Mouse (Mus musculus) natural killer cell, adult 2 months (primary cell): ENCODE measurements around the gene Il2rg.

Experiments used
- DNase-seq, 2 experiments: peaks; one replicate each; pipeline ENCODE4 v3.0.0; 2022; ENCODE audit warnings: low spot score in 2 of 2

Gene Il2rg

GRCm38 (mm10) chrX:101268025-101268754, at the start of gene Il2rg:
TSS of gene Il2rg (minus strand) at chrX:101268255.
- peak; percentile 79 to 82 for DNase-seq

DNA sequence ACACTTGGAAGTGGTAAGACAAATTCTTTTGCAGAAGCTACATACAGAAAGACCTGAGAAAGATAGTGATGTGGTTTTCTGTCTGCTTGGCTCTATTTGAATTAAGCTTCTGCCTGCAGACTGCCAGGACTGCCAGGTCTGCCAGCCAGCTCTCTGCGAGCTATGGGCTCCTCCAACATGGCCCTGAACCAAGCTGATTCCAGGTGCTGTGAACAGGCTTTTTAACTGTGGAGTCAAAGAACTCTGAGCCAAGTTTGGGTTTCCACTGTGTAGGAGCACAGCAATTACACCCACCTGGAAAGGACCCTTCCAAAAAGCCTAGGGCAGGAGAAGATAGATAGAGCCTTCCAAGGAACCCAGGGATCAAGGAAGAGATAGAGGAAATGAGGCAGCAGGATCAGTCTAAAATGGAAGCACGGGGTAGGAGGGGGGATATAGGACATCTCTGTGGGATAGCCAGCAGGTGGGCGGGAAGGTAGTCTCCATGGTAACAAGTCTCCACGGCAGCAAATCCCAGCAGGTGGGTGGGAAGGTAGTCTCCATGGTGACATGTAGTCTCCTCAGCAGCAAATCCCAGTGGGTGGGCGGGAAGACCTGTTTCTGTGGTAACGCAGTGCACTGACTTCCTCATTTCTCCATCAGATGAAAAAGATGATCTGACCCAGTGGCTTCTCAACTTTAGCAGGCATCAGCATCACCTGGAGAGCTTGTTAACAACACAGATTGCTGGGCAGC, 45.7 kb upstream of the Il2rg start:
- DNase-seq, result peak in 1 of 2 experiments; percentile 9

- DNase-seq, result no peak
Measured at GRCm38 (mm10) chrX:101309299-101309698, 41.2 kb upstream of the Il2rg start.

DNA sequence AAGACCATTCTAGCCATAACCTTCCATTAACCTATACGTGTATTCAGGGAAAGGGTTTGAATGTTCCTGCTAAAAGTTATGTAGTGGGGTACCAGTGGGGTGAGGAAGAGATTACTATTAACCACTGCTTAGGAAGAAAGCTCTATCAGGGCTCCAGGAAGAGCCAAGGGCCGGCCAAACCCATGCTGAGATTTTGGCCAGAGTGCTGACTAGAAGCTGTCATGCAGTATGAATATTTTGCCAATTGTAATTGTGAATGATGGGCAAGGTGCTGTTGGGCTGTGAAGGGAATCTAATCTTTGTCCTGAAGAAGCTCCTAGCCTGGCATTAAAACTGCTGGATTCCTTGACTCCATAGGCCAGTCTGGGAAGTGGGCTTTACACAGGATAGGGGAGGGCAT, 36.6 kb upstream of the Il2rg start:
- no peak for DNase-seq

- no peak for DNase-seq
Measured at GRCm38 (mm10) chrX:101301654-101302053, 33.6 kb upstream of the Il2rg start.

DNA sequence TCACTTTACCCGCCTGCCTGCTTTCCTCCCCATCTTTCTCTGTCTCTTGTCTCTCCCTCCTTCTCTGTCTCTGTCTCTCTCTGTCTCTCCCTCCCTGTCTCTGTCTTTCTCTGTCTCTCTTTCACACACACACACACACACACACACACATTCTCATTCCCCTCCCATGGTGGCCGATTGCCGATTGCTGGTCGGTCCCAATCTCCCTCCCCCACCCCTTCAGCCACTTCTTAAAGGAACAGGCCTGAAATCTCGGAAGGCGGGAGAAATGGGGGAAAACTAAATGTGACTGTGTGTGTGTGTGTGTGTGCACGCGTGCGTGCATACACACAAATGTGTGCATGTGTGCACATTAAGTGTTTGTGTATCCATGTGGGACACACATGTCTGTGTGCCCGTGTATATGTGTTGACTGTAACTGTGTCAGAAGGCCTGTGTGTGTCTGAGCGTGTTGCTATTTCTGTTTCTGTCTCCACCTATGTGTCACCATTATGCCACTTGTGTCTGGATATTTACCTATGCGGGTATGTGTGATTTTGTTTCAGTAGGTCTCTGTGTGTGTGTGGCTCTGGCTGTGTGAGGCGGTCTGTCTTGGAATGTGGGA, 32.5 kb upstream of the Il2rg start:
- DNase-seq, result no peak

DNA sequence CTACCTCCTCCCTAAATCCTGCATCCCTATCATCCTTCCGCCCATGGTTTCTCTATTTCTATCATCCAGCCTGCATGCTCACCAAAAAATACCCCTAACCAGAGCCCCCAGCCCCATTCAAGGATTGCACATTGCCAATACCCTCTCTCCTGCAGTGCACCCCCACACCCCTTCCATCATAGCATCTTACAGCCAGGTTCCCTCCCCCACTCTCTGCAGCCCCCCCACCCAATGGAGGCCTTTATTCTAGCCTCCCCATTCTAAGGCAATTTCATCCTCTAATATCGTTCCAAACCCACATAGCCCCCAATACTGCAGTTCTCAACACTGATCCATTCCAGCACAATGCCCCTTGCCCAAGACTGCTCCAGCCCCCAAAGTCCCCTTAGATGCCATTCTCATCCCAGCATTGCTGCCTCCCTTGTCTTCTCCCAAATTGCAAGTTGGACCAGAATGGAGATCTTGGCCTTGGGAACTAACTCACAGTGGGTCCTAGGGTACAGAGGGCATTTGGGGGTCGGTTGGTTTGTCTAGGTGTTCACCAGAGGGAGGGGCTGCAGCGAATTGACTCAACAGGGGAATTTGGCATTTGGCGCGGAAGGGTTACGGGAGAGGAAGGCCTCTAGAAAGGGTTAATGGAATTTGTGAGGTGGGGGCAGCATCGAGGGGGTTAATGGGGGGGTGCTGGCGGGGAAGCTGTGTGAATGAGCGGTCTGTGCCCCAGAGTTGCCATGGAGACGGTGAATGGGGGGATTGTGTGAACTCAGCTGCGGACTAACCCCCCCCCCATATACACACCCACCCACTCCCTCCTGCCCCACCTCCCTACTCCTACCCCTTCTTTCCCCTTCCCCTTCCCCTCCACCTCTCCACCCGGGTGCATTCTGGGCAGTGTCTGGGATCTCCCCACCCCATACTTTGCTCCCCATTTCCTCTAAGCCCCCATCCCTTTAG, 31.7 kb upstream of the Il2rg start:
- DNase-seq, result no peak

DNA sequence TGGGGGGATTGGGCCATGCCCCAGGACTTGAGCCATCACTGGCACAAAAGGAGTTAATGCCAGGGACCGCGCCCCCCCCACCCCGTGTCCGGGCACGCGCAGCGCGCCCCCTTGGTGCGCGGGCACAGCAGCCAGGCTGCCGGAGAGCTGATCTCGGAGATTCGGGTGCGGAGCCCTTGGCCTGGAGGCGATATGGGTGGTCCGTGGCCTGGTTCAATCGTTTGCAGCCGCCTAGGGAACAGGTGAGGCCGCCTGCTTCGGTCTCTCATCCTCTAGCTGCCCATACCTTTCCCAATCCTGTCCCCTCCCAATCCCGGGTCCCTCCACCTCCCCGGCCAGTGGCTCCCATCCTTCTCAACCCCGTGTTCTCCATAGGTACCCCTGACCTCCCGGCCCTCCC, 31.0 kb upstream of the Il2rg start, which contains the start of gene Nlgn3:
Gene Nlgn3 (plus strand): TSS at position 114 of the 400 bp plus-strand sequence.
- DNase-seq, result no peak

DNA sequence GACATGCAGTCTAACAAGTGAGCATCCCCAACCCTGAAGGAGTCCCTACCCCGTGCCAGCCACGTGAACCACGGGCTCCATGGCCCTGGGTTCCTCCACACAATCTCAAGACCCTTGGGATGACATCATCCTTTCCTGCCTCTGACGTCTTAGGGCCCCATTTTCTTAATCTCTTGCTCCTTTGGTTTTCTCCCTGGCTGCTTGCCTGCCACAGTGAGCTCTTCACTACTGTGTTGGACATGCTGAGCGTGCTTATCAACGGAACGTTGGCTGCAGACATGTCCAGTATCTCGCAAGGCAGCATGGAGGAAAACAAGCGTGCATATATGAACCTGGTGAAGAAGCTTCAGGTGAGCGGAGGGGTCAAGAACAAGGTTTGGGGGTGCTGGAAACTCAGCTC, 22.1 kb upstream of the Il2rg start:
- no peak for DNase-seq

GRCm38 (mm10) chrX:101289037-101289436, 21.0 kb upstream of the Il2rg start:
- DNase-seq, result no peak

GRCm38 (mm10) chrX:101288432-101288831, 20.4 kb upstream of the Il2rg start:
- DNase-seq, result no peak

- DNase-seq, result no peak
Measured at GRCm38 (mm10) chrX:101287543-101287942, 19.5 kb upstream of the Il2rg start.

GRCm38 (mm10) chrX:101285953-101286670, 18.1 kb upstream of the Il2rg start:
- DNase-seq, result no peak

DNA sequence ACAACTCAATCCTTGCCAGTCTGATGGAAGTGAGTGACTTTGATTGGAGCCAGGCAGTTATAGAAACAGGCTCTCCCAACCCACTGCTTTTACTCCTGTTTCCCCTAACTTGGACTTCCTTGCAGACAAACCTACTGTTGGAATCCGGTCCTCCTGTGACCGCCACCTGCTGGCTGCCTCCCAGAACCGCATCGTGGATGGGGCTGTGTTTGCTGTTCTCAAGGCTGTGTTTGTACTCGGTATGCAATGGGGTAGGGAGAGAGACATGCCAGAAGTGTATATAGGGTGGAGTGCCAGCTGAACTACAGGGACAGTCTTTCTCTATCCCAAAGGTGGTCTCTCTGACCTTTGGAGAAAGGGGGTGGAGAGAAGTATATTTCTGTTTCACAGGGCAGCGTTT, 17.5 kb upstream of the Il2rg start:
- DNase-seq, result peak; percentile 32 to 62

- DNase-seq, result no peak
Measured at GRCm38 (mm10) chrX:101282813-101283212, 14.8 kb upstream of the Il2rg start.

GRCm38 (mm10) chrX:101273875-101274738, 6.1 kb upstream of the Il2rg start, which contains the start of gene Med12:
TSS of gene Med12 (plus strand) at chrX:101274030.
- DNase-seq, result peak; percentile 87 to 90

DNA sequence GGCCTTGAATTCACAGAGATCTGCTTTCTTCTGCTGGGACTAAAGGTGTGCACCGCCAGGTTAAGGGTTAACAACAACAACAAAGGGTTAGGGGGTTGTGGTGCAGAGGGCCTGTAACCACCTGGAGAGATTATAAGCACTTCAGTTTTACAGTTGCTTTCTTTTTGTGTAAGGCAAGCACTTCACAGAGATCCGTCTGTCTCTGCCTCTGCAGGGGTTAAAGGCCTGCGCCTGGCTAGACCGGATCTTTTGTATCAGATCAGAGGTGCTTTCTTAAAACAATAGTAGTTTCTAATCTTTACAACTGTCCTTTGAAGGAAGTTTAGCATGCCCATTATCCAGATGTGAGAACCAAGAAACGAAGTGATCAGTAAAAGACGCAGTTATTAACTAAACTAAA, 5.4 kb upstream of the Il2rg start:
- no peak for DNase-seq

DNA sequence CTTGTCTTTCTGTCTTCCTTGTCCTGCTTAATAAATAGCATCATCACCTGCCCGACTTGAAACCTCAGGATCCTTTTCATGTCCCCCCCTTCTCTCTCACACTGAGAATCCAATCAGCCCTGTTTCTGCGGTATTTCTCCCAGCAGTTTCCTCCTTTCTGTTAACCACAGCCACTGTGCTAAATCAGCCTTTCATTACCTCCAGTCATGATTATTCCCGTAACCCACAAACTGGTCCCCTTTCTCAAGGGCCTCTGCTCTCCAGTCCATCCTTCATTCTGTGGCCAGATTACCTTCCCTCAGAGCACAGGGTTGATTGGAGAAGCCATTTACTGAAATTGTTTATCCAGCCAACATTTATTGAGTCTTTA, 685 bp upstream of the Il2rg start, which contains the start of gene Gm20489:
Gene Gm20489 (minus strand): TSS at position 269 of the 370 bp plus-strand sequence.
- no peak for DNase-seq

DNA sequence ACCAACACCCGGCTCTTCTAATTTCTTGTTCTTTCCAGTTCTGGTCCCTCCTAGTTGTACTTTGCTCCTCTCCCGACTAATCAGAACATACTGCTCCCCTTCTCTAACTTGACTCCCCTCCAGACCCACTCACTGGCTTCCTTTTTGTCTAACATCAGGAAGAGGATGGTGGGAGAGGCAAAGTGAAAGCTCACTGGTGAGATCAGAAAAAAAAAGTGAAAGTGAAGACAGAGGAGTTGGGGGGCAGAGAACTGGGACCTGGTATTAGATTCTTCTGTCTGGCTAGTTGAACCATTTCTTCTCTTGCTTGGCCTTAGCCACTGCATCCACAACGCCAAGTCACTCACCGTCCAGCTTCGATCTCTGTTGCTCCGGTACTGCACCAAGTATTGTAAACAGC, 1.4 kb downstream of the Il2rg start:
- DNase-seq, result no peak

DNA sequence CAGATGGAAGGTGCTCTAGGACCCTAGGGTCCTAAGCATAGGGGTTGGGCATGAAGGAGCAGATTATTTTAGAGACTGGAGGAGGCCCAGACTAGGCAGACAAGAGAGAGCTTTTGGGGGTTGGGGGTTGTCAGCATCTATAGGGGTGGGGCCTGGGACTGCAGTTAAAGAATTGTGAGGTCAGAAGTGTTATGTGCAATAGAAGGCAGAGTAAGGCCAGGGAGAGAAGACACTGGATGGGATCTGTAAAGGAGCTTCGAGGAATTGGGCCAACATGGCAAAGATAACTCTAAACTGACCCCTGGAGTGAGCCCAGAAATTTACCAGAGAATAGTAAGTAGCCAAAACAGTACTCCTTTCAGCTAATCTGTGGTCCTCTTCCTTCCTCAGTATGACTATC, 4.2 kb downstream of the Il2rg start, which contains the start of gene Gm614:
Gene Gm614 (minus strand): TSS at position 101 of the 400 bp plus-strand sequence.
- DNase-seq, result no peak
